9 mouse cellular contexts compared by ENCODE assay signal in genomic region chr4:127549581-127549980, GRCm38 (mm10).
A peak's percentile ranks its signal among the peaks of the same experiment; 100 is the strongest.
DNase-seq lines count a peak whose midpoint lies in the region; ATAC-seq and TF ChIP-seq lines count a peak whose summit lies in the region.
"Had no signal": no experiment of that assay in that cellular context is flagged by ENCODE, and none has a peak within 500 bp of the region (broad histone marks: within the 10 kb centered on the region; RNA-seq: fewer than 3 reads in every experiment).

No protein-coding gene starts in this region.

- no peak for ATAC-seq in hindbrain, embryonic 15.5 days (ENCODE audit: low FRiP score, low read depth)
- peak; percentile 75 for ATAC-seq in neural tube, embryonic 13.5 days (ENCODE audit: low read depth)

- no peaks in the 10 kb centered on the region for H3K9me3 ChIP-seq in hindbrain, embryonic 15.5 days
- no peaks in the 10 kb centered on the region for H3K9me3 ChIP-seq in neural tube, embryonic 13.5 days

- H3K4me3 ChIP-seq in embryonic fibroblast, embryonic 13.5 days (ENCODE audit: insufficient read depth, low read length) = peak overlapping the region; percentile 6; the same call in 1 of the 2 replicates
- H3K4me3 ChIP-seq in hindbrain, embryonic 15.5 days = peak overlapping the region; percentile 6; the same call in 1 of the 2 replicates
- H3K4me3 ChIP-seq in neural tube, embryonic 13.5 days = peak overlapping the region; percentile 20; the same call in 1 of the 2 replicates

- H3K27me3 ChIP-seq in hindbrain, embryonic 15.5 days = no peaks in the 10 kb centered on the region
- no peaks in the 10 kb centered on the region for H3K27me3 ChIP-seq in neural tube, embryonic 13.5 days

- no peaks in the 10 kb centered on the region for H3K4me1 ChIP-seq in embryonic fibroblast, embryonic 13.5 days (ENCODE audit: control insufficient read depth, insufficient read depth, low read length)
- H3K4me1 ChIP-seq in hindbrain, embryonic 15.5 days (replicated peaks) = peaks cover 8% of the 10 kb centered on the region; the same call in 1 of the 2 replicates
- peaks cover 21% of the 10 kb centered on the region for H3K4me1 ChIP-seq in neural tube, embryonic 13.5 days (replicated peaks)

- H3K9ac ChIP-seq in hindbrain, embryonic 15.5 days = no peak overlapping the region
- peak overlapping the region; percentile 34; the same call in 1 of the 2 replicates for H3K9ac ChIP-seq in neural tube, embryonic 13.5 days

- TF ChIP-seq POLR2A in embryonic fibroblast, embryonic 13.5 days (IDR thresholded peaks at IDR 0.05; ENCODE audit: low read depth, low read length) = no peak

- intact Hi-C loops in left cerebral cortex, postnatal 4 days (cut with DNase I) = no loop called here

- TF ChIP-seq CTCF in embryonic fibroblast, embryonic 13.5 days (IDR thresholded peaks at IDR 0.05; ENCODE audit: borderline replicate concordance, insufficient read depth, low read length) = no peak

- 34% methylated on average over 12 of the region's 12 CpGs for WGBS in hindbrain, embryonic 15.5 days
- WGBS in neural tube, embryonic 13.5 days = 34% methylated on average over 12 of the region's 12 CpGs

- H3K36me3 ChIP-seq in hindbrain, embryonic 15.5 days = no peaks in the 10 kb centered on the region
- no peaks in the 10 kb centered on the region for H3K36me3 ChIP-seq in neural tube, embryonic 13.5 days

- no peak overlapping the region for H3K27ac ChIP-seq in embryonic fibroblast, embryonic 13.5 days (ENCODE audit: insufficient read depth, low read length)
- H3K27ac ChIP-seq in hindbrain, embryonic 15.5 days (replicated peaks) = no peak overlapping the region
- H3K27ac ChIP-seq in neural tube, embryonic 13.5 days (replicated peaks) = peak overlapping the region; percentile 81

- DNase-seq in left cerebral cortex, postnatal 4 days = peak; percentile 21
- DNase-seq in left cerebral cortex, adult 18-20 months (ENCODE audit: low spot score in 2 of 2) = no peak
- no peak for DNase-seq in layer of hippocampus, adult 9-10 months (ENCODE audit: low spot score)
- DNase-seq in kidney, adult 8-10 months = no peak
- no peak for DNase-seq in thymus, postnatal 0 days (ENCODE audit: low spot score)
- DNase-seq: kidney, postnatal 4 days had no signal

- H3K4me2 ChIP-seq in hindbrain, embryonic 15.5 days = peak overlapping the region; percentile 48
- peak overlapping the region; percentile 50 for H3K4me2 ChIP-seq in neural tube, embryonic 13.5 days
